Mouse (Mus musculus): Measurements from ENCODE around the gene Eif4a1.

Gene Eif4a1

GRCm38 (mm10) chr11:69699595-69699994 lies 27.4 kb upstream of the Eif4a1 start:
- DNase-seq (ENCODE audit: low spot score) = no peak

- DNase-seq (ENCODE audit: low spot score) = no peak
These were observed 26.4 kb upstream of the Eif4a1 start for GRCm38 (mm10) chr11:69698574-69698973.

- DNase-seq (ENCODE audit: low spot score) = no peak
These were observed 25.2 kb upstream of the Eif4a1 start for GRCm38 (mm10) chr11:69697396-69697795.

- peak; percentile 58 for DNase-seq (ENCODE audit: low spot score)
These were observed 23.3 kb upstream of the Eif4a1 start, which contains the start of the genes Tnfsf12 and Tnfsfm13 for GRCm38 (mm10) chr11:69695361-69696181. Gene Tnfsf12 (minus strand): TSS chr11:69695849. Gene Tnfsfm13 (minus strand): TSS chr11:69696098.

GRCm38 (mm10) chr11:69695046-69695360 lies 22.8 kb upstream of the Eif4a1 start:
- DNase-seq (ENCODE audit: low spot score) = no peak

- DNase-seq (ENCODE audit: low spot score) = no peak
These were observed 21.3 kb upstream of the Eif4a1 start for GRCm38 (mm10) chr11:69693421-69693965.

GRCm38 (mm10) chr11:69692863-69693262 lies 20.6 kb upstream of the Eif4a1 start:
- no peak for DNase-seq (ENCODE audit: low spot score)

GRCm38 (mm10) chr11:69692196-69692811 lies 20.1 kb upstream of the Eif4a1 start:
- no peak for DNase-seq (ENCODE audit: low spot score)

GRCm38 (mm10) chr11:69689891-69690290 lies 17.7 kb upstream of the Eif4a1 start:
- DNase-seq (ENCODE audit: low spot score) = no peak

GRCm38 (mm10) chr11:69687061-69687460 lies 14.8 kb upstream of the Eif4a1 start:
- no peak for DNase-seq (ENCODE audit: low spot score)

GRCm38 (mm10) chr11:69686377-69686776 lies 14.2 kb upstream of the Eif4a1 start:
- peak; percentile 62 for DNase-seq (ENCODE audit: low spot score)

GRCm38 (mm10) chr11:69685526-69686148 lies 13.4 kb upstream of the Eif4a1 start, which contains the start of gene Tnfsf13:
Gene Tnfsf13 (minus strand): TSS chr11:69685784.
- DNase-seq (ENCODE audit: low spot score) = peak; percentile 44

- DNase-seq (ENCODE audit: low spot score) = no peak
These were observed 12.7 kb upstream of the Eif4a1 start for GRCm38 (mm10) chr11:69684936-69685335.

- no peak for DNase-seq (ENCODE audit: low spot score)
These were observed 12.0 kb upstream of the Eif4a1 start for GRCm38 (mm10) chr11:69684128-69684745.

- no peak for DNase-seq (ENCODE audit: low spot score)
These were observed 11.4 kb upstream of the Eif4a1 start for GRCm38 (mm10) chr11:69683576-69683975.

GRCm38 (mm10) chr11:69682840-69683533 lies 10.8 kb upstream of the Eif4a1 start:
- DNase-seq (ENCODE audit: low spot score) = peak; percentile 93

- no peak for DNase-seq (ENCODE audit: low spot score)
These were observed 10.1 kb upstream of the Eif4a1 start for GRCm38 (mm10) chr11:69682209-69682839.

- DNase-seq (ENCODE audit: low spot score) = peak; percentile 92
These were observed 9.3 kb upstream of the Eif4a1 start, which contains the start of gene Senp3 for GRCm38 (mm10) chr11:69681314-69682208. Gene Senp3 (minus strand): TSS chr11:69682084.

GRCm38 (mm10) chr11:69680136-69680855 lies 8.1 kb upstream of the Eif4a1 start:
- no peak for DNase-seq (ENCODE audit: low spot score)
